Mouse (Mus musculus) layer of hippocampus, postnatal 10 days (tissue): ENCODE data around the gene Fgf18. TPM values are rescaled to one million over a fixed set of nuclear protein-coding genes. Genes with fewer than 3 reads are reported as not detected.

Experiments
- DNase-seq, 2 experiments: peaks; one replicate each; pipeline ENCODE4 v3.0.0; 2021; ENCODE audit warnings: low spot score in 2 of 2
- total RNA-seq, 2 experiments: library from RNA; stranded (reverse); gene quantifications; 2 replicates each; pipeline ENCODE4 v1.2.3; 2021

Fgf18 gene
- total RNA-seq, 2 experiments from 2014 or later: 8.1 to 8.9 TPM

DNA sequence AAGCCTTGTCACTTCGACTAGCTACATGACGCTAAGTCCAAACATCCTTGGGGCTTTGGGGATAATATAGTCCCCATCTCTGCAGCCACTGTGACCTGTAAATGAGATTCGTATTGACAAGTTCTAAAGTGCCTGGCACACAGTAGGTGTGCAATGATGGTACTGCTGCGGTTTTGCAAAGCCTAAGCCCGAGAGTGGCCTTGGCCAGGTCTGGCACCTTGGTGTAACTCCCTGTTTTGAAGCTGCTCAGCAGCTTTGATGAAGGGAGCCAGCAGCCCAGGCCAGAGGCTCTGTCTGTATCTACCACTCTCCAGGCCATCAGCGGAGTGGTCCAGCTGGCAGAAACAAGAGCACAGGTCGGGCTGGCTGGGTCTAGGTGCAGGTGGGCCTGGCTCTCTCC is 72.7 kb downstream of the Fgf18 start:
- no peak for DNase-seq

DNA sequence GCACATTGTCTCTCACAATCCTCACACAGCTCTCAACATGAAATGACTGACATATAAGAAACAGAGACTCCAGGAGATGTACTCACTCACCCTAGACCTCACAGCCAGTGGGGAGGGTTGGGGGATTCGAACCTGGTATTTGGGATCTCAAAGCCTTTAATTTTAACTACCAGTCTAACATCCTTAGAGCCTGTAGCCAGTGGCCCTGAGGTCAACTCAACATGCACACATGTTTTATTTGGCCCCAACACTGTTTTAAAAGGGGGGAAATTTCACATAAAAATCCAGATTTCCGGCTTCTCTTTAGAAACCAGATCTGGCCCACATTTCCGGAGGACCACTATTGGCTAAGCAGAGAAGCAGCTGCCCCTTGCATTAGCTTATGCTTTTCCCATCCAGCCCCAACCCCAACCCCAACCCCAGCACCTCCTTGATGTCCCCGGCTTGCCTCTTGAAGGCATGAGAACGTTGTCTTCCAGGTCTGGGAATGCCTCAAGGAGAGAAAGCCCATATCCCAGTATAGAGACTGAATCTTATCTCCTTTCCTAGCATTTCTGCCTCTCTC is 75.8 kb downstream of the Fgf18 start:
- DNase-seq: no peak

DNA sequence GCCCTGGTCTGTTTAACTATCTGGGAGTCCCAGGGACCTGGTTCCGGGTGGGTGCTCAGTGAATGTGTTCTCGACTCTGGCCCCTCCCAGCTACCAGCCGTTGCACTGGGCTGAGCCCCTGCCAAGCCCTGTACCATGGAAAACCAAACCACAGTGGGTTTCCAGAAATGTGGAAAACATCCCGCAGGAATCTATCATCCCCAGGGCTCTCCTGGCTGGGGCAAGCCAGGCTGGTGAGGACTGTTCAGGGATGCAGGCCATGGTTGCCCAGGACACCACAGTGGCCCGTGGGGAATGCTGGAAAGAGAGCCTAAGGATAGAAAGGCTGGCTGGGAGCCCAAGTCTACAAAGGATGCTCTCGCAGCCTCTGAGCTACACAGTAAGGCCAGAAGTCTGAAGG is 76.7 kb downstream of the Fgf18 start:
- DNase-seq: peak; percentile 68 to 76

Other genes starting within 250 kb of the Fgf18 start
- gene Npm1, start 15.8 kb upstream of the Fgf18 start, total RNA-seq: 100 to 1,000 TPM; 225 to 246 TPM
- not detected for gene Tlx3, start 56.2 kb upstream of the Fgf18 start, total RNA-seq
- gene Gm12117, start 129.3 kb upstream of the Fgf18 start, total RNA-seq: under 1 TPM in 1 of 2 experiments, not detected in 1; 0.36 TPM